Mouse (Mus musculus): ENCODE data around the gene Tmem169. TPM values are rescaled to one million over a fixed set of nuclear protein-coding genes. Genes with fewer than 3 reads are reported as not detected.

The Tmem169 gene
- polyA plus RNA-seq, 1 experiment from 2014 or later: not detected

DNA sequence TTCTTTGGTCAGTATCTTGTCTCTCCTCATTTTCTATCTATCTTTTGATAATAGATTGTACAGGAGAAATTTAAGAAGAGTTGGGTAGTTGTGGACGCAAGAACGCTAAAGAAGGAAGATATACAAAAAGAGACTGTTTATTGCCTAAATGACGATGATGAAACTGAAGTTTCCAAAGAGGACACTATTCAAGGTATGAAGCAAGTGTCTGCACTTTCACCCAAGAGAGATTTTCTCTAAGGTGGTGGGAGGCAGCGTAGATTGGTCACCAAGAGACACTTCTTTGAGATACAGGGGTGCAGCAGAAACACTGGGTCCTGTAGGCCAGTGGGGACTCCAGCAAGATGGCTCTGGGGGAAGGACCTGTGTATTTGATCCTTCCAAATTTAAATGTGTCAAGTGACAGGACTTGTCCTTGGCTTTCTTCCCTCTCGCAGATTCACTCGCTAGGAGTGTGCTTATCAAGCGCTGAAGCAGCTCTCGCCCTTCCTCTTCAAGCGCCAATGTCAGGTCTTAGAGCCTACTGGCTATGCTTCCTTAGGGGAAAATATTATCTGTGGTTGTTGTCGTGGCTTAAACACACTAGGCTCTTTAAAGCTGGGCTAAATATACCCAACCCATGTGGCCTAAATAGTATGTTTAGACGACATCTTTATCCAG is 42.1 kb downstream of the Tmem169 start:
- WGBS (ENCODE audit: missing documents): 84% methylated on average over 11 of the region's 11 CpGs
- Histone ChIP-seq H3K79me2 (ENCODE audit: inconsistent target) (no peaks in the 10 kb centered on the region), H3K36me3 (ENCODE audit: inconsistent target) (no peaks in the 10 kb centered on the region), H3K27ac (no peak overlapping the region), H3K4me3 (ENCODE audit: inconsistent target) (no peak overlapping the region)

DNA sequence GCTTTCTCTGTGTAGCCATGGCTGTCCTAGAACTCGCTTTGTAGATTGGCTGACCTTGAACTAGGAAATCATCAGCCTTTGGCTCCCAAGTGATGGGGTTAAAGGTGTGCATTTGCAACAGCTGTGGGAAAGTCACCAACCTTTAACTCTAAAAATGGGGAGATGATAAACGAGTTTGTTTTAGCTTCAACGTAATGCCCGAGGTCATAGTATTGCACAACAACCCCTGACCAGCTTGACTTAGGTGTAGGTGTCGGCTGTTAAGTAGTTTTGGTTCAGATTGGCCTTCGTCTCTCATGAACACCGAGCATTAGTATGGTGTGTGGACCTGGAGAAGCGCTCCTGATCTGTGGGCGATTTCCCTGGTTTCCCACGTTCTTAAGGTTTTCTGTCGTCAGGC is 50.6 kb downstream of the Tmem169 start:
- WGBS (ENCODE audit: missing documents): 94% methylated on average over 11 of the region's 11 CpGs
- Histone ChIP-seq H3K79me2 (ENCODE audit: inconsistent target) (no peaks in the 10 kb centered on the region), H3K4me3 (ENCODE audit: inconsistent target) (no peak overlapping the region), H3K27ac (no peak overlapping the region), H3K36me3 (ENCODE audit: inconsistent target) (no peaks in the 10 kb centered on the region)

DNA sequence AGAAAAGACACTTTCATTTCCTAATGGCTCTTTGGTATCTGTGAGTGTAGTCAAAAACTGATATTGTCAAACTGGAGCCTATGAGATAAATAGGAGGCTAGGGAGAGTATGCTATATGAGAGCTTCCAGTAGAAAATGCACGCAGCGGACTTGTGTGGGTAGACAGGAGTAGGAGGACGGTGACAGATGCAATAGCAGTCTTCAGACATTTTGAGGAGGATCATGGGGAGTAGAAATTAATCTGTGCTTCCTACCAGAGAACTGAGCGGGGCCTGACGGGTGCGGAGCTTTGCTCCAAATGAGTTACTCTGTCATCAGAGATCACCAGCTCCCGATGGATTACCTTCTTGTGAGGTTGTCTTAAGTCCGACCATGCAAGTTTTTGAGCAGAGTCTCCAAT is 52.6 kb downstream of the Tmem169 start:
- WGBS (ENCODE audit: missing documents): 91% methylated on average over 8 of the region's 8 CpGs
- Histone ChIP-seq H3K79me2 (ENCODE audit: inconsistent target) (no peaks in the 10 kb centered on the region), H3K4me3 (ENCODE audit: inconsistent target) (no peak overlapping the region), H3K36me3 (ENCODE audit: inconsistent target) (no peaks in the 10 kb centered on the region), H3K27ac (no peak overlapping the region)

DNA sequence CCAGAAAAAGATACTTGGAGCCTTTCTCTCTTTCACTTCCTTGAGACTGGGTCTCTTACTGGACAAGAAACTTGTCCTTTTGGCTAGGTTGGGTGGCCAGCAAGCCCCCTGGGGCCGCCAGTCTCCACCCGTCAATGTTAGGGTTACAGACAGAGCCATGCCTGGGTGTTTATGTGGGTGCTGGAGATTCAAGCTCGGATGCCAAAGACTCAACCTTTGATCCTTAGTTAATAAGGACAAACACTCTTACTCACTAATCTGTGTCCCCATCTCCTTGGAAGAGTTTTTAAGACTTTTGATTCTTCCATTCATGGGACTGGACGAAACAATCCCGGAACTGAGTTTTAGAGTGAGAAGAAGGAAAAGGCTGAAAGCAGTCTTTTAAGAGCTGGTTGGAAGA is 54.2 kb downstream of the Tmem169 start:
- Histone ChIP-seq H3K4me3 (ENCODE audit: inconsistent target) (no peak overlapping the region), H3K27ac (no peak overlapping the region), H3K79me2 (ENCODE audit: inconsistent target) (no peaks in the 10 kb centered on the region), H3K36me3 (ENCODE audit: inconsistent target) (no peaks in the 10 kb centered on the region)
- WGBS (ENCODE audit: missing documents): 97% methylated on average over 5 of the region's 5 CpGs

DNA sequence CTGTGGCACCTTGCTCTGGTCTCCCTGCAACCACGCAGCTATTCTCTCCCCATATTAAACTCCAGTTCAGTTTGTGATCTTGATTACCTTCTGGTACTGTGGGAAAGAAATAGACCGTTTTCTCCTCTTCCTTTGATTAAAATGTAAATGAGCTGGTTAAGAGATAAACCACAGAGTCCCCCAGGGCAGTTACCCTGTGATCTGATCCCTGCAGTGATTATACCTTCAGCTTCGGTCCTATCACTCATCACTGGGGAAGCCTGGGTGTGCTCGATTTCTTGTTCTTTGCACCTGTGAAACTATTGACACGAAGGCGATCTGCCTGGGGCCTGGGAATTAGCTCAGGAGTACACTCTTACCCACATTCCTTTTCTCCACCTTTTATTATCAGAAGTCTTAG is 63.7 kb downstream of the Tmem169 start:
- Histone ChIP-seq H3K36me3 (ENCODE audit: inconsistent target) (no peaks in the 10 kb centered on the region), H3K27ac (no peak overlapping the region), H3K79me2 (ENCODE audit: inconsistent target) (no peaks in the 10 kb centered on the region), H3K4me3 (ENCODE audit: inconsistent target) (no peak overlapping the region)
- 89% methylated on average over 6 of the region's 6 CpGs for WGBS (ENCODE audit: missing documents)

Other genes starting within 250 kb of the Tmem169 start
- 0.31 to 0.81 TPM (median 0.75 TPM) in 3 replicates for gene Mreg, start 72.1 kb upstream of the Tmem169 start, polyA plus RNA-seq (2018)
- 1.8 to 4.6 TPM (median 3.0 TPM) in 3 replicates for gene Pecr, start 55 bp upstream of the Tmem169 start, polyA plus RNA-seq (2018)
- gene Xrcc5, start 23.1 kb downstream of the Tmem169 start, polyA plus RNA-seq (2018): 0.08 to 0.26 TPM (median 0.12 TPM) in 3 replicates

Measured in macrophage (primary cell).